Mouse (Mus musculus) intestine, postnatal 0 days (tissue): ENCODE measurements around the gene Tfe3. TPM values are rescaled to one million over a fixed set of nuclear protein-coding genes. Genes with fewer than 3 reads are reported as not detected.

Source experiments
- ATAC-seq: fragments of 200-750 bp; cut with Nextera tagmentation; 2 replicates; pipeline ENCODE4 v1.8.0; 2017; ENCODE audit warnings: mild to moderate bottlenecking, moderate TSS enrichment, moderate library complexity
- H3K27ac ChIP-seq: fragments of 300-500 bp; sonication (generic); 2 replicates; pipeline ENCODE4 v1.5.1; 2014; ENCODE audit warnings: mild to moderate bottlenecking, low read depth, low read length, moderate library complexity
- H3K27me3 ChIP-seq: fragments of 300-500 bp; sonication (generic); replicated peaks from 2 replicates; pipeline ENCODE4 v1.6.1; 2014; ENCODE audit warnings: low read length, mixed read lengths; ENCODE audit not compliant: control insufficient read depth, insufficient read depth
- H3K36me3 ChIP-seq: fragments of 300-500 bp; sonication (generic); 2 replicates; pipeline ENCODE4 v1.6.1; 2014; ENCODE audit warnings: mild to moderate bottlenecking, moderate library complexity; ENCODE audit not compliant: control insufficient read depth, insufficient read depth
- H3K4me1 ChIP-seq: fragments of 300-500 bp; sonication (generic); replicated peaks from 2 replicates; pipeline ENCODE4 v1.6.1; 2014; ENCODE audit warnings: antibody characterized with exemption, low read length, mixed read lengths; ENCODE audit not compliant: control insufficient read depth, insufficient read depth
- H3K4me2 ChIP-seq: fragments of 300-500 bp; sonication (generic); replicated peaks from 2 replicates; pipeline ENCODE4 v1.6.1; 2014; ENCODE audit warnings: low read depth, mild to moderate bottlenecking, moderate library complexity
- H3K4me3 ChIP-seq: fragments of 300-500 bp; sonication (generic); 2 replicates; pipeline ENCODE4 v1.5.1; 2014; ENCODE audit warnings: low read depth, low read length
- H3K9ac ChIP-seq: fragments of 300-500 bp; sonication (generic); 2 replicates; pipeline ENCODE4 v1.6.1; 2014; ENCODE audit warnings: mild to moderate bottlenecking, low read depth, low read length
- H3K9me3 ChIP-seq: fragments of 300-500 bp; sonication (generic); 2 replicates; pipeline ENCODE4 v1.6.1; 2016; ENCODE audit warnings: mixed run types; ENCODE audit not compliant: control insufficient read depth
- CTCF ChIP-seq: sonication (generic); IDR thresholded peaks from 2 replicates; pipeline ENCODE4 v1.5.1; 2016; ENCODE audit warnings: low read depth, mild to moderate bottlenecking, control low read depth, antibody characterized with exemption, moderate library complexity
- WGBS: fragments of 180-500 bp; shearing (Covaris S2); extraction: QIAGEN DNeasy Blood & Tissue Kit; methylation state at CpG from one replicate; pipeline ENCODE4 v1.1.7; 2014; 5-methylcytosine and 5-hydroxymethylcytosine counted together
- polyA plus RNA-seq: library from polyadenylated mRNA; unstranded; fragments of >200 nt; fragmentation: Nextera tagmentation; extraction: Ambion mirVana; gene quantifications from 2 replicates; pipeline ENCODE4 v1.2.1, GENCODE M21; 2015

Tfe3 gene
- polyA plus RNA-seq, 1 experiment from 2014 or later: 15.3 TPM

- H3K9ac ChIP-seq: no peak overlapping the region
- peaks cover 11% of the 10 kb centered on the region; the same call in 1 of the 2 replicates for H3K36me3 ChIP-seq
- H3K4me1 ChIP-seq: no peaks in the 10 kb centered on the region
- H3K27ac ChIP-seq: no peak overlapping the region
- 0 out of 2 replicates have a peak, but pooled peaks have one; percentile 15 for ATAC-seq
- no peak overlapping the region for H3K4me3 ChIP-seq
- TF ChIP-seq CTCF: peak; percentile 76
- 35% methylated on average over 21 of the region's 26 CpGs for WGBS
- H3K27me3 ChIP-seq: no peaks in the 10 kb centered on the region
- H3K9me3 ChIP-seq: no peaks in the 10 kb centered on the region
- H3K4me2 ChIP-seq: no peak overlapping the region
These were observed 28.7 kb upstream of the Tfe3 start for GRCm38 (mm10) chrX:7733571-7734156.

- Histone ChIP-seq H3K4me1 (no peaks in the 10 kb centered on the region), H3K27me3 (no peaks in the 10 kb centered on the region), H3K4me3 (no peak overlapping the region; the same call in 1 of the 2 replicates), H3K9me3 (no peaks in the 10 kb centered on the region), H3K27ac (peak overlapping the region; percentile 83), H3K4me2 (peak overlapping the region; percentile 48), H3K36me3 (peaks cover 11% of the 10 kb centered on the region; the same call in 1 of the 2 replicates), H3K9ac (no peak overlapping the region)
- 47% methylated on average over 14 of the region's 14 CpGs for WGBS
- peak; percentile 82 for ATAC-seq
- no peak for TF ChIP-seq CTCF
These were observed 22.9 kb upstream of the Tfe3 start for GRCm38 (mm10) chrX:7739336-7740081.

DNA sequence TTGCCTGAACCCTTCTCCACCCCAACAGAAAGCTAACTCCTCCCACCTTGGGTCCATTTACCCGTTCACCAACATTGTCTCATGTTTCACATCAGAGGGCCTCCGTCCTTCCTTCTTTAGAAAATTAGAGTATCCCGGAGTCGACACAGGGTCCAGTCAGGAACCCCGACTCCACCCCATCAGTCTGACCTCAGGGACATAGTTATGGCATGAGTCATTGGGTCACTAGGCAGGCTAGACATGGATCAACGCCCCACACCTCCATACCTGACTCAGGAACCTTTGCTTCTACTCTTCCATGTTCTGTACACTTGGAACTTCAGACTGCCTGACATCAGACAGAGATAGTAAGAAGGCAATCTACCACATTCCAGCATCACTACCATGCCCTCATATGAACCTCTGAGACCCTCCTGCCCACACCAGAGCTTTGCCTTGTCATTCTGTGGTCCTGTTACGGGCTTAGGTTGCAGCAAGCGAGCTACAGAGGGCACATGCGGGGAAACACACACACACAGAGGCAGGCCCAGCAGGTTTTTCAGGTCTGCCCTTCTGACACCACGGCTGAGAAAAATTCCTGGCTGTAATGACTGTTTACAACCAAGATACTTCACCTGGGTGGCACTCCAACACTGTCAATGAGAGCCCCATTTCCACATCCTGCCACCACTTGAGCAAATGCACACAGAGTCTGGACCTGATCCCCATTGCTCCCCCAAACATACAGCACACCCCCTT is 22.1 kb upstream of the Tfe3 start:
- ATAC-seq: peak; percentile 82
- Histone ChIP-seq H3K4me3 (peak overlapping the region; percentile 18), H3K27me3 (no peaks in the 10 kb centered on the region), H3K27ac (peak overlapping the region; percentile 83), H3K4me1 (no peaks in the 10 kb centered on the region), H3K4me2 (peak overlapping the region; percentile 45), H3K9me3 (no peaks in the 10 kb centered on the region), H3K9ac (no peak overlapping the region), H3K36me3 (peaks cover 11% of the 10 kb centered on the region; the same call in 1 of the 2 replicates)
- WGBS: 40% methylated on average over 10 of the region's 10 CpGs
- no peak for TF ChIP-seq CTCF

DNA sequence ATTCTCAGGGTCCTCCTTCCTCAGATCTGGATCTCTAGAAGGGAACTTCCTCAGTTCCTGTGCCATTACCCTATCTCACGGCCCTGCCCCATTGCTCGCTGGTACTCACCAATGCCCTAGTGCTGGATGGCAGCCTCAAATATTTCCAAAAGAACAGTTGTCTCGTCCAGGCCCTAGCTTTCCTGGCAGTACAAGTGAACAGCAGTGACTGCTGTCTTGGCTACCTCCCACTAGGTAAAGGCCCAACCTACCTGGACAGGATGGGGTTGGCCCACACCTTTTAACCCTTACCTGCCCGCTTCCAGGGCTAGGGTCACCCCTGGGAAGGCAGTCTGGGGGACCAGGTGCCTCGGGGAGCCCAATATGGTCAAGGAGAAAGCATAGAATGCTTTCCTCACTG is 21.3 kb upstream of the Tfe3 start:
- Histone ChIP-seq H3K4me2 (peak overlapping the region; percentile 45), H3K9me3 (no peaks in the 10 kb centered on the region), H3K9ac (no peak overlapping the region; the same call in 1 of the 2 replicates), H3K4me3 (peak overlapping the region; percentile 18), H3K4me1 (no peaks in the 10 kb centered on the region), H3K27me3 (no peaks in the 10 kb centered on the region), H3K36me3 (peaks cover 11% of the 10 kb centered on the region; the same call in 1 of the 2 replicates), H3K27ac (peak overlapping the region; percentile 74)
- ATAC-seq: no peak
- no peak for TF ChIP-seq CTCF
- WGBS: 61% methylated on average over 5 of the region's 5 CpGs

DNA sequence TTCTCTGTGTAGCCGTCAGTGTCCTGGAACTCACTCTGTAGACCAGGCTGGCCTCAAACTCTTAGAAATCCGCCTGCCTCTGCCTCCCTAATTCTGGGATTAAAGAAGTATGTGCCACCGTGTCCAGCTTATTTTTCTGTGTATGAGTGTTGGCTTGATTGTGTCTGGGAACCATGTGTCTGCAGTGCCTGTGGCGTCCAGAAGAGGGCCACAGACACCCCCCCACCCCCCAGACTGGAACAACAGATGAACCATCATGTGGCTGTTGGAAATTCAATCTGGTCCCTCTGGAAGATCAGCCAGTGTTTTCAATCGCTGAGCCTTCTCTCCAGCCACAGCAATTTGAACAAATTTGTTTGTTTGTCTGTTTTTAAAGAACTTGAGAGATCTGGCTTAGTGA is 18.9 kb upstream of the Tfe3 start:
- no peaks in the 10 kb centered on the region for H3K4me1 ChIP-seq
- no peak overlapping the region for H3K27ac ChIP-seq
- no peak for ATAC-seq
- no peak overlapping the region for H3K9ac ChIP-seq
- WGBS: 60% methylated on average over 5 of the region's 5 CpGs
- no peaks in the 10 kb centered on the region for H3K36me3 ChIP-seq
- no peak overlapping the region for H3K4me2 ChIP-seq
- H3K9me3 ChIP-seq: no peaks in the 10 kb centered on the region
- no peak overlapping the region for H3K4me3 ChIP-seq
- no peaks in the 10 kb centered on the region for H3K27me3 ChIP-seq
- TF ChIP-seq CTCF: peak; percentile 60

DNA sequence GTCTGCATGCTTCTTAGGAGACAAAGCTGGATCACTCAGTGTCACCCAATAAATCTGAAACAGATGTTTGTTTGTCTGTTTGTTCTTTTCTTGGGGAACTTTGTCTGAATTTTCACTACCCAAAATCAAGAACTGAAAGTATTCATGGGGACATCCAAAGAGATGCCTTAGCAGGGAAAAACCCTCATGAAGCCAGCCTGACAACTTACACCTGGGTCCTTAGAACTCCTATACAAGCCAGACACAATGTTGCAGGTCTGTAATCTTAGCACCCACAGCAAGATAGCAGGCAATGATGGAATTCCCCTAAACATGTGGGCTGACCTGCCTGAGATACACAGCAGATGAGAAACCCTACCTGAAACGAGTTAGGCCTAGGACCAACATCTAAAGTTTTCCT is 17.4 kb upstream of the Tfe3 start:
- no peak overlapping the region for H3K4me2 ChIP-seq
- H3K27ac ChIP-seq: no peak overlapping the region
- H3K9ac ChIP-seq: no peak overlapping the region
- H3K4me1 ChIP-seq: no peaks in the 10 kb centered on the region
- no peak for TF ChIP-seq CTCF
- no peak overlapping the region for H3K4me3 ChIP-seq
- no peaks in the 10 kb centered on the region for H3K27me3 ChIP-seq
- ATAC-seq: no peak
- H3K36me3 ChIP-seq: no peaks in the 10 kb centered on the region
- H3K9me3 ChIP-seq: no peaks in the 10 kb centered on the region
- WGBS: 59% methylated on average over 1 of the region's 1 CpGs
